Mouse (Mus musculus): ENCODE measurements around the gene Slc38a2. TPM values are rescaled to one million over a fixed set of nuclear protein-coding genes. Genes with fewer than 3 reads are reported as not detected.
A peak's percentile ranks its signal among the peaks of the same experiment; 100 is the strongest.

The Slc38a2 gene
- polyA plus RNA-seq, 1 experiment from 2014 or later = 217 TPM

GRCm38 (mm10) chr15:96715079-96715691 is 15.7 kb upstream of the Slc38a2 start:
- DNase-seq (ENCODE audit: low spot score) (no peak), ATAC-seq (ENCODE audit: insufficient read depth, low FRiP score, low TSS enrichment) (no peak)
- 93% methylated on average over 9 of the region's 9 CpGs for WGBS
- H3K4me1 ChIP-seq (ENCODE audit: control insufficient read depth, insufficient read depth, low read length) = peaks cover 3% of the 10 kb centered on the region; the same call in 1 of the 2 replicates
- H3K9me3 ChIP-seq (ENCODE audit: control insufficient read depth, low read length) = no peaks in the 10 kb centered on the region
- H3K9ac ChIP-seq (ENCODE audit: low read length) = no peak overlapping the region
- no peak overlapping the region for H3K4me2 ChIP-seq (ENCODE audit: low read depth)
- no peaks in the 10 kb centered on the region for H3K36me3 ChIP-seq (ENCODE audit: control insufficient read depth, insufficient read depth, low read length)
- H3K4me3 ChIP-seq (ENCODE audit: low read depth, low read length) = no peak overlapping the region
- no peak overlapping the region for H3K27ac ChIP-seq (ENCODE audit: low read depth, low read length)
- no peaks in the 10 kb centered on the region for H3K27me3 ChIP-seq (ENCODE audit: control insufficient read depth, insufficient read depth, low read length)

GRCm38 (mm10) chr15:96714676-96715016 is 15.1 kb upstream of the Slc38a2 start:
- Histone ChIP-seq H3K9me3 (ENCODE audit: control insufficient read depth, low read length) (no peaks in the 10 kb centered on the region), H3K4me3 (ENCODE audit: low read depth, low read length) (no peak overlapping the region), H3K4me1 (ENCODE audit: control insufficient read depth, insufficient read depth, low read length) (peaks cover 3% of the 10 kb centered on the region; the same call in 1 of the 2 replicates), H3K27me3 (ENCODE audit: control insufficient read depth, insufficient read depth, low read length) (no peaks in the 10 kb centered on the region), H3K4me2 (ENCODE audit: low read depth) (no peak overlapping the region), H3K9ac (ENCODE audit: low read length) (no peak overlapping the region), H3K36me3 (ENCODE audit: control insufficient read depth, insufficient read depth, low read length) (no peaks in the 10 kb centered on the region), H3K27ac (ENCODE audit: low read depth, low read length) (no peak overlapping the region)
- DNase-seq (ENCODE audit: low spot score) = no peak
- no peak for ATAC-seq (ENCODE audit: insufficient read depth, low FRiP score, low TSS enrichment)
- 86% methylated on average over 3 of the region's 3 CpGs for WGBS

- 95% methylated on average over 5 of the region's 7 CpGs for WGBS
- Histone ChIP-seq H3K27me3 (ENCODE audit: control insufficient read depth, insufficient read depth, low read length) (no peaks in the 10 kb centered on the region), H3K4me3 (ENCODE audit: low read depth, low read length) (no peak overlapping the region), H3K27ac (ENCODE audit: low read depth, low read length) (no peak overlapping the region), H3K4me1 (ENCODE audit: control insufficient read depth, insufficient read depth, low read length) (peaks cover 4% of the 10 kb centered on the region; the same call in 1 of the 2 replicates), H3K36me3 (ENCODE audit: control insufficient read depth, insufficient read depth, low read length) (no peaks in the 10 kb centered on the region), H3K9me3 (ENCODE audit: control insufficient read depth, low read length) (no peaks in the 10 kb centered on the region), H3K9ac (ENCODE audit: low read length) (no peak overlapping the region), H3K4me2 (ENCODE audit: low read depth) (no peak overlapping the region)
- DNase-seq (ENCODE audit: low spot score) = no peak
- ATAC-seq (ENCODE audit: insufficient read depth, low FRiP score, low TSS enrichment) = no peak
Measured at GRCm38 (mm10) chr15:96713758-96714675, 14.5 kb upstream of the Slc38a2 start.

- H3K36me3 ChIP-seq (ENCODE audit: control insufficient read depth, insufficient read depth, low read length) = no peaks in the 10 kb centered on the region
- no peaks in the 10 kb centered on the region for H3K9me3 ChIP-seq (ENCODE audit: control insufficient read depth, low read length)
- H3K4me3 ChIP-seq (ENCODE audit: low read depth, low read length) = no peak overlapping the region
- 98% methylated on average over 5 of the region's 5 CpGs for WGBS
- H3K4me1 ChIP-seq (ENCODE audit: control insufficient read depth, insufficient read depth, low read length) = peaks cover 7% of the 10 kb centered on the region; the same call in 1 of the 2 replicates
- H3K27me3 ChIP-seq (ENCODE audit: control insufficient read depth, insufficient read depth, low read length) = no peaks in the 10 kb centered on the region
- H3K9ac ChIP-seq (ENCODE audit: low read length) = no peak overlapping the region
- DNase-seq (ENCODE audit: low spot score) (no peak), ATAC-seq (ENCODE audit: insufficient read depth, low FRiP score, low TSS enrichment) (no peak)
- H3K27ac ChIP-seq (ENCODE audit: low read depth, low read length) = no peak overlapping the region
- H3K4me2 ChIP-seq (ENCODE audit: low read depth) = no peak overlapping the region
Measured at GRCm38 (mm10) chr15:96712338-96712737, 12.8 kb upstream of the Slc38a2 start.

- WGBS = 83% methylated on average over 11 of the region's 11 CpGs
- DNase-seq (ENCODE audit: low spot score) = peak; percentile 8
- no peak overlapping the region for H3K4me2 ChIP-seq (ENCODE audit: low read depth)
- no peaks in the 10 kb centered on the region for H3K36me3 ChIP-seq (ENCODE audit: control insufficient read depth, insufficient read depth, low read length)
- no peaks in the 10 kb centered on the region for H3K9me3 ChIP-seq (ENCODE audit: control insufficient read depth, low read length)
- H3K9ac ChIP-seq (ENCODE audit: low read length) = no peak overlapping the region
- no peak overlapping the region for H3K4me3 ChIP-seq (ENCODE audit: low read depth, low read length)
- peaks cover 7% of the 10 kb centered on the region; the same call in 1 of the 2 replicates for H3K4me1 ChIP-seq (ENCODE audit: control insufficient read depth, insufficient read depth, low read length)
- no peaks in the 10 kb centered on the region for H3K27me3 ChIP-seq (ENCODE audit: control insufficient read depth, insufficient read depth, low read length)
- H3K27ac ChIP-seq (ENCODE audit: low read depth, low read length) = no peak overlapping the region
- ATAC-seq (ENCODE audit: insufficient read depth, low FRiP score, low TSS enrichment) = no peak
Measured at GRCm38 (mm10) chr15:96711664-96712063, 12.1 kb upstream of the Slc38a2 start.

DNA sequence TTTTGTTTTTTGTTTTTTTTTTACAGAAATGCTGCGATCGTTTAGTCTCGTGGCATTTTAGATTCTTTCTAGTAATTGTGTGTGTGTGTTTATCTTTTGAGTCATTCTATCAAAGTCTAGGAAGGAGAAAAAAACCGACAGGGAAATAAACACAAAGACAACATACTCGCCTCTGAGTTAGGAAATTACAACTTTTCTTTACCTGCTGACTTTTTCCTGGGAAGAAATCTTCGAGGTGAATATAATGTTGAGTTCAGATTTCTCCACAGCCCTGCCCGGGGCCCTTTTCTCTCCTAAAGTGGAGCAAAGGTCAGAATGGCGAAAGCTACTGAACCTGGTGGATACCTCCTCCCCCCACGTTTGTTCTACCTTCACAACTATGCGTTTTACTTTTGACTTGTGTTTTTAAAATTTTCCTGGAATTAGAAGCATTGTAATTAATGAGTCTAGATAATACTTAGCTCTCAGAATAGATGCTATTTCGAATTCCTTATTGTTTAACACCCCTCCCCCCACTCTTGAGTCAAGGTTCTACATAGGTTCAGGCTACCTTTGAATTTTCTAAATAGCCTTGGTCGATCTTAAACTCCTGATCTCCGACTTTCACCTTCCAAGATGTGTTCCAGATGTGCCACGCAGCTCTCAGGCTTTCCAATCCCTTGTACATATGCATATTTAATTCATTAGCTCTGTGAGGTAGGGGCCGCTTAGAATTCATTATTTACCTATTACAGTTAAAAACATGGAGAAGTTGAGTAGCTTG is 11.0 kb upstream of the Slc38a2 start:
- 39% methylated on average over 15 of the region's 15 CpGs for WGBS
- Histone ChIP-seq H3K4me3 (ENCODE audit: low read depth, low read length) (peak overlapping the region; percentile 54), H3K9ac (ENCODE audit: low read length) (peak overlapping the region; percentile 89), H3K9me3 (ENCODE audit: control insufficient read depth, low read length) (no peaks in the 10 kb centered on the region), H3K4me2 (ENCODE audit: low read depth) (peak overlapping the region; percentile 83), H3K36me3 (ENCODE audit: control insufficient read depth, insufficient read depth, low read length) (no peaks in the 10 kb centered on the region), H3K27me3 (ENCODE audit: control insufficient read depth, insufficient read depth, low read length) (no peaks in the 10 kb centered on the region), H3K4me1 (ENCODE audit: control insufficient read depth, insufficient read depth, low read length) (peaks cover 7% of the 10 kb centered on the region; the same call in 1 of the 2 replicates), H3K27ac (ENCODE audit: low read depth, low read length) (peak overlapping the region; percentile 93)
- ATAC-seq (ENCODE audit: insufficient read depth, low FRiP score, low TSS enrichment) = no peak
- DNase-seq (ENCODE audit: low spot score) = peak; percentile 9

- H3K9me3 ChIP-seq (ENCODE audit: control insufficient read depth, low read length) = no peaks in the 10 kb centered on the region
- H3K27me3 ChIP-seq (ENCODE audit: control insufficient read depth, insufficient read depth, low read length) = no peaks in the 10 kb centered on the region
- H3K4me1 ChIP-seq (ENCODE audit: control insufficient read depth, insufficient read depth, low read length) = peaks cover 7% of the 10 kb centered on the region; the same call in 1 of the 2 replicates
- H3K9ac ChIP-seq (ENCODE audit: low read length) = peak overlapping the region; percentile 89
- WGBS = under 1% methylated on average over 66 of the region's 80 CpGs
- DNase-seq (ENCODE audit: low spot score) (peak; percentile 99), ATAC-seq (ENCODE audit: insufficient read depth, low FRiP score, low TSS enrichment) (peak; percentile 92)
- H3K27ac ChIP-seq (ENCODE audit: low read depth, low read length) = peak overlapping the region; percentile 93
- H3K36me3 ChIP-seq (ENCODE audit: control insufficient read depth, insufficient read depth, low read length) = no peaks in the 10 kb centered on the region
- H3K4me2 ChIP-seq (ENCODE audit: low read depth) = peak overlapping the region; percentile 83
- peak overlapping the region; percentile 54 for H3K4me3 ChIP-seq (ENCODE audit: low read depth, low read length)
Measured at GRCm38 (mm10) chr15:96709491-96710351, 10.2 kb upstream of the Slc38a2 start.
